Mouse (Mus musculus): ENCODE measurements at regions not wholly inside any gene's neighbourhood (a gene's known extent, or its start where the extent isn't known, plus 50 kb on each side); places are given as distances from the start of the nearest gene placed in this dataset.

DNA sequence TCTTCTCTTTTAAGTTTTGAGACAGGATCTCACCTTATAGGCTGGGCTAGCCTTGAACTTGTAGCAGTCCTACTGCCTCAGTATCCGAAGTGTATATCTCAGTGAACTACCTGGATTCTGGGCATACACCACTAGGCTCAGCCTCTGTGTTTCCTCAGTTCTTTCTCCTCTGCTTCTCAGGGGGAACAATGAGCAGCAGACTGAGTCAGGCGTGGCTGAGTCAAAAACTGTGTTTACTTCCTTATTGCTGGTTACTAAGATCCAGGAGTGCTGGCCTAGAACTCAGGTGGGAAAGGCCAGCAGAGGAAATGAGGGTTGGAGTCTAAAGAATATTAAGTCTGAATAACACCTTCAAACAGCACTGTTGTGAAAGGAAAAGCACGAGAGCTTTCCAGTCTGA lies 54.9 kb upstream of the Raph1 start:
- no peaks in the 10 kb centered on the region for H3K27me3 ChIP-seq (ENCODE audit: control insufficient read depth, insufficient read depth, low read length)
- TF ChIP-seq CTCF (IDR thresholded peaks at IDR 0.05; ENCODE audit: extremely low read depth, insufficient read length, insufficient replicate concordance, low read depth, low read length) (no peak), POLR2A (IDR thresholded peaks at IDR 0.05; ENCODE audit: low read depth, low read length) (no peak)
- H3K4me1 ChIP-seq (ENCODE audit: control insufficient read depth, insufficient read depth, insufficient read length, low read length) = peaks cover 5% of the 10 kb centered on the region; the same call in 1 of the 2 replicates
- no peaks in the 10 kb centered on the region for H3K36me3 ChIP-seq (ENCODE audit: control insufficient read depth, insufficient read depth, low read length)
- peak overlapping the region; percentile 96 for H3K27ac ChIP-seq (ENCODE audit: insufficient read depth, low read depth, low read length)
- H3K4me3 ChIP-seq (ENCODE audit: low read depth, low read length) = no peak overlapping the region
- WGBS = 24% methylated on average over 3 of the region's 3 CpGs

DNA sequence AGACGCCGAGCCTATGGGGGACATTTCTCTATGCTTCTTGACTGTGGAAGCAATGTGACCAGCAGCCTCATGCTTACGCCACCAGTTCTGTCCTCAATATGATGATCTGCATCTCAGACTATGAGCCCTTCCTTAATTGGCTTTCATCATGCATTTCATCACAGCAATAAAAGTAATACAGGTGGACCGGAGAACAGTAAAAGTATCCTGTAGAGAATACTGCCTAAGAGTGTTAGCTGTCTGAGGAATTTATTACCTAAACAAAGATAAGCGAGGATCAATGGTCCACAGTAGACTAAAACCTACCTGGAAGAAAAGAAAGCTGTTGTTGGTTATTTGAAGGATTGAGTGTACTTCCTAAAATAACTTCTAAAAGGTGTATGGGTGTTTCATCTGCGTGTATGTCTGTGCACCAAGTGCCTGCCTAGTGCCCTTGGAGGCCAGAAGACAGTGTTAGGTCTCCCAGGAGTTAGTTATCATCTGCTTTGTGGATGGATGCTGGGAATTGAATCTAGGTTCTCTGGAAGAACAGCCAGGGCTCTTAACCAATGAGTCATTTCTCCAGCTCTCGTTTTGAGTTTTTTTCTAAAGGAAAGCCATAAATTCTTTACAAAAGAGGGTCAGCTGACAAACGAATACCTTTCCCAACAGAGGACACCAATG lies 54.3 kb upstream of the Raph1 start:
- no peaks in the 10 kb centered on the region for H3K27me3 ChIP-seq (ENCODE audit: control insufficient read depth, insufficient read depth, low read length)
- no peak for TF ChIP-seq POLR2A (IDR thresholded peaks at IDR 0.05; ENCODE audit: low read depth, low read length)
- TF ChIP-seq CTCF (IDR thresholded peaks at IDR 0.05; ENCODE audit: extremely low read depth, insufficient read length, insufficient replicate concordance, low read depth, low read length) = no peak
- 42% methylated on average over 8 of the region's 8 CpGs for WGBS
- H3K36me3 ChIP-seq (ENCODE audit: control insufficient read depth, insufficient read depth, low read length) = no peaks in the 10 kb centered on the region
- H3K4me3 ChIP-seq (ENCODE audit: low read depth, low read length) = no peak overlapping the region
- H3K4me1 ChIP-seq (ENCODE audit: control insufficient read depth, insufficient read depth, insufficient read length, low read length) = peaks cover 5% of the 10 kb centered on the region; the same call in 1 of the 2 replicates
- peak overlapping the region; percentile 96 for H3K27ac ChIP-seq (ENCODE audit: insufficient read depth, low read depth, low read length)

DNA sequence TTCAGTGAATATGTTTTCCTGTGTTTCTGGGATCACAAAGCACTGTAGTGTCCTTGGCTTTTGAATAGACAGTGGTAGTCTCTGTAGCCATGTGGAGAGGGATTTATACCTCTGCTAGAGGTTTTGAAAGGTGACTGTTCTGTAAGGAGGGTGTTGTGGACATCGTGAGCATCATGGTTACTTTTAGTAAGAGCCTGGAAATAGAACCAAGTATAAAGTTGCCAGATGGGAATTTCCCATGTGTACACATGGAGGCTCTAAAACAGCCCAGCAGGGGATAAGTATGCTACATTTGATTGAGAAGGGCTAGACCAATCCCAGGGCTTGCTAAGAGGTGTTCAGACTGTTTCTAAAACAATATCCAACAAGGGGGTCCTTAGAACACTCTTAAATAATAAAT lies 51.5 kb upstream of the Raph1 start:
- Histone ChIP-seq H3K4me3 (ENCODE audit: low read depth, low read length) (no peak overlapping the region), H3K27me3 (ENCODE audit: control insufficient read depth, insufficient read depth, low read length) (no peaks in the 10 kb centered on the region), H3K36me3 (ENCODE audit: control insufficient read depth, insufficient read depth, low read length) (no peaks in the 10 kb centered on the region), H3K27ac (ENCODE audit: insufficient read depth, low read depth, low read length) (no peak overlapping the region), H3K4me1 (ENCODE audit: control insufficient read depth, insufficient read depth, insufficient read length, low read length) (peaks cover 5% of the 10 kb centered on the region; the same call in 1 of the 2 replicates)
- WGBS = 73% methylated on average over 1 of the region's 1 CpGs
- TF ChIP-seq CTCF (IDR thresholded peaks at IDR 0.05; ENCODE audit: extremely low read depth, insufficient read length, insufficient replicate concordance, low read depth, low read length) = no peak
- TF ChIP-seq POLR2A (IDR thresholded peaks at IDR 0.05; ENCODE audit: low read depth, low read length) = no peak

DNA sequence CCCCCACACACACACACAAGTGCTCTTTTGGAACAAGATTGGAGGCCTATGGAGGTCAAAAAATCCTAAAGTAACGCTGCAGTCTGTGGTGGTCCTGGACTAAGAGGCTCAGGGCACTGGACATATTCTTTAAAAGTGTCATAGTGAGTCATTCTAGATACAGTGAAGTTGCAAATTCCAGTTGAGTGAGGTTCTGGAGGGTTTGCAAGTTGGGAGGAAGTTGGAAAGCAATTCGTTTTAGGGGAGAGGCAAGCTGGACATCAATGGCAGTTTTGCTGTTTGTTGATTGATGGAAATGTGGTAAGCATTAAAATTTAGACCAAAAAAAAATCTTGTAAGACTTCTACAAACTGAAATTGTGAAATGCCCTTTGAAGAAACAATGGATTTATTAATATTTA lies 50.0 kb upstream of the Raph1 start:
- H3K4me1 ChIP-seq (ENCODE audit: control insufficient read depth, insufficient read depth, insufficient read length, low read length) = peaks cover 3% of the 10 kb centered on the region; the same call in 1 of the 2 replicates
- no peaks in the 10 kb centered on the region for H3K27me3 ChIP-seq (ENCODE audit: control insufficient read depth, insufficient read depth, low read length)
- no peak overlapping the region for H3K4me3 ChIP-seq (ENCODE audit: low read depth, low read length)
- TF ChIP-seq POLR2A (IDR thresholded peaks at IDR 0.05; ENCODE audit: low read depth, low read length) (no peak), CTCF (IDR thresholded peaks at IDR 0.05; ENCODE audit: extremely low read depth, insufficient read length, insufficient replicate concordance, low read depth, low read length) (no peak)
- H3K27ac ChIP-seq (ENCODE audit: insufficient read depth, low read depth, low read length) = no peak overlapping the region
- H3K36me3 ChIP-seq (ENCODE audit: control insufficient read depth, insufficient read depth, low read length) = no peaks in the 10 kb centered on the region
- WGBS = 80% methylated on average over 2 of the region's 2 CpGs
